Mouse (Mus musculus): ENCODE measurements around the gene Gm20219. TPM values are rescaled to one million over a fixed set of nuclear protein-coding genes. Genes with fewer than 3 reads are reported as not detected.

Gene Gm20219
- total RNA-seq, 1 experiment: 1.5 TPM

DNA sequence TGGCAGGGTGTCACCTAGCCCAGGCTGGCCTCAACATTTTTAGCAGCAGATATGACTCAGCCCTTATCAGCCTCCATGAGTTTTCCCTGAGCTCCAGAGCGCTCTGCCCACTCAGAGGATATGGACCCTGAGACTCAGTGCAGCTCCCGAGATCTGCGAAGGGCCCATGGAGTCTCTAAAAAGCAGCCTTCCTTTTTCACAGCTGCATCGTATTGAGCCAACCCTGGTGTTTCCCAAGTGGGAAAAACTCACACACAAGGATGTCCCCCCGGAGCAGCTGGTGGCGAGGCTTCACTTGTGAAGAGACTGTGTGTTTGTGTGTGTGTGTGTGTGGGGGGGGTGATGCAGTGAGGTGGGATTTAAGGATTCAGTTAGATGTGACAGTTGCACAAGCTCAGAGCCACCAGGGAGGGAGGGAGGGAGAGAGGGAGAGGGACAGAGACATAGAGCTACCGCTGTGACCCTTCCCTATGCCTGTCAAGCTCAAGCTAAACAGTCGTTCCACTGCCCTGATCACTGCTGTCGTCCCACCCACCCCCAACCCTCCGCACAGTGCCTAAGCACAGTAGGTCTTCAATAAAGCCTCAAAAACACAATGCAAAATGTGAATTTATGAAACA is 45.1 kb downstream of the Gm20219 start:
- no peaks in the 10 kb centered on the region for H3K9me3 ChIP-seq (ENCODE audit: control insufficient read depth, insufficient read depth, low read depth, low read length)
- TF ChIP-seq ZNF384 (IDR thresholded peaks at IDR 0.05; ENCODE audit: low read depth, low read length) (no peak), CHD2 (IDR thresholded peaks at IDR 0.05; ENCODE audit: low read depth, low read length) (no peak)
- in situ Hi-C loops (cut with MboI; ENCODE audit: low sequenced_read_pairs in 2 of 2, unreplicated experiment in 2 of 2): no loop called here
- H3K4me1 ChIP-seq (ENCODE audit: control insufficient read depth in 2 of 2, insufficient read depth in 2 of 2, low read length in 2 of 2, poor library complexity in 1 of 2): peaks cover 3 to 12% of the 10 kb centered on the region in 2 experiments; a peak in 3 of 4 replicates
- DNase-seq (ENCODE audit: low read depth, low spot score): no peak
- H3K9ac ChIP-seq (ENCODE audit: insufficient read depth, low read depth, low read length, poor library complexity, severe bottlenecking): no peak overlapping the region
- peak overlapping the region; percentile 48 to 64 for H3K4me3 ChIP-seq (ENCODE audit: insufficient read depth in 1 of 2, low read depth in 1 of 2, low read length in 2 of 2, poor library complexity in 1 of 2, severe bottlenecking in 1 of 2)
- no peaks in the 10 kb centered on the region for H3K36me3 ChIP-seq (ENCODE audit: control insufficient read depth, insufficient read depth, low read length, poor library complexity, severe bottlenecking)
- no peak overlapping the region for H3K27ac ChIP-seq (ENCODE audit: insufficient read depth, low read depth, low read length, poor library complexity, severe bottlenecking)

GRCm38 (mm10) chr17:56507161-56508068 is 46.8 kb downstream of the Gm20219 start:
- Histone ChIP-seq H3K4me3 (ENCODE audit: insufficient read depth in 1 of 2, low read depth in 1 of 2, low read length in 2 of 2, poor library complexity in 1 of 2, severe bottlenecking in 1 of 2) (peak overlapping the region; percentile 65 to 75), H3K36me3 (ENCODE audit: control insufficient read depth, insufficient read depth, low read length, poor library complexity, severe bottlenecking) (no peaks in the 10 kb centered on the region), H3K4me1 (ENCODE audit: control insufficient read depth in 2 of 2, insufficient read depth in 2 of 2, low read length in 2 of 2, poor library complexity in 1 of 2) (peaks cover 3 to 12% of the 10 kb centered on the region in 2 experiments; a peak in 3 of 4 replicates), H3K27ac (ENCODE audit: insufficient read depth, low read depth, low read length, poor library complexity, severe bottlenecking) (no peak overlapping the region), H3K9ac (ENCODE audit: insufficient read depth, low read depth, low read length, poor library complexity, severe bottlenecking) (peak overlapping the region; percentile 49), H3K9me3 (ENCODE audit: control insufficient read depth, insufficient read depth, low read depth, low read length) (no peaks in the 10 kb centered on the region)
- no peak for TF ChIP-seq ZC3H11A (IDR thresholded peaks at IDR 0.05; ENCODE audit: borderline replicate concordance, low read depth, low read length)
- 0 out of 2 replicates have a peak, but pooled peaks have one; percentile 24 for TF ChIP-seq HCFC1 (IDR thresholded peaks at IDR 0.05; ENCODE audit: borderline replicate concordance, insufficient read depth, low read length)
- TF ChIP-seq CHD2 (IDR thresholded peaks at IDR 0.05; ENCODE audit: low read depth, low read length): peak; percentile 51; the same call in 1 of the 2 replicates
- no peak for TF ChIP-seq ZNF384 (IDR thresholded peaks at IDR 0.05; ENCODE audit: low read depth, low read length)
- no peak for TF ChIP-seq MAFK (IDR thresholded peaks at IDR 0.05; ENCODE audit: insufficient read depth, low read depth, low read length)
- in situ Hi-C loops (cut with MboI; ENCODE audit: low sequenced_read_pairs in 2 of 2, unreplicated experiment in 2 of 2): no loop called here
- peak; percentile 83 for DNase-seq (ENCODE audit: low read depth, low spot score)

GRCm38 (mm10) chr17:56506417-56507065 is 47.6 kb downstream of the Gm20219 start:
- TF ChIP-seq ZC3H11A (IDR thresholded peaks at IDR 0.05; ENCODE audit: borderline replicate concordance, low read depth, low read length): no peak
- TF ChIP-seq HCFC1 (IDR thresholded peaks at IDR 0.05; ENCODE audit: borderline replicate concordance, insufficient read depth, low read length): no peak
- TF ChIP-seq CHD2 (IDR thresholded peaks at IDR 0.05; ENCODE audit: low read depth, low read length): no peak
- TF ChIP-seq ZNF384 (IDR thresholded peaks at IDR 0.05; ENCODE audit: low read depth, low read length): no peak
- no peak for TF ChIP-seq MAFK (IDR thresholded peaks at IDR 0.05; ENCODE audit: insufficient read depth, low read depth, low read length)
- Histone ChIP-seq H3K9me3 (ENCODE audit: control insufficient read depth, insufficient read depth, low read depth, low read length) (no peaks in the 10 kb centered on the region), H3K4me3 (ENCODE audit: insufficient read depth in 1 of 2, low read depth in 1 of 2, low read length in 2 of 2, poor library complexity in 1 of 2, severe bottlenecking in 1 of 2) (peak overlapping the region; percentile 65 to 75), H3K27ac (ENCODE audit: insufficient read depth, low read depth, low read length, poor library complexity, severe bottlenecking) (no peak overlapping the region), H3K4me1 (ENCODE audit: control insufficient read depth in 2 of 2, insufficient read depth in 2 of 2, low read length in 2 of 2, poor library complexity in 1 of 2) (peaks cover 3 to 12% of the 10 kb centered on the region in 2 experiments; a peak in 3 of 4 replicates), H3K9ac (ENCODE audit: insufficient read depth, low read depth, low read length, poor library complexity, severe bottlenecking) (peak overlapping the region; percentile 49; the same call in 1 of the 2 replicates), H3K36me3 (ENCODE audit: control insufficient read depth, insufficient read depth, low read length, poor library complexity, severe bottlenecking) (no peaks in the 10 kb centered on the region)
- no peak for DNase-seq (ENCODE audit: low read depth, low spot score)
- in situ Hi-C loops (cut with MboI; ENCODE audit: low sequenced_read_pairs in 2 of 2, unreplicated experiment in 2 of 2): no loop called here

DNA sequence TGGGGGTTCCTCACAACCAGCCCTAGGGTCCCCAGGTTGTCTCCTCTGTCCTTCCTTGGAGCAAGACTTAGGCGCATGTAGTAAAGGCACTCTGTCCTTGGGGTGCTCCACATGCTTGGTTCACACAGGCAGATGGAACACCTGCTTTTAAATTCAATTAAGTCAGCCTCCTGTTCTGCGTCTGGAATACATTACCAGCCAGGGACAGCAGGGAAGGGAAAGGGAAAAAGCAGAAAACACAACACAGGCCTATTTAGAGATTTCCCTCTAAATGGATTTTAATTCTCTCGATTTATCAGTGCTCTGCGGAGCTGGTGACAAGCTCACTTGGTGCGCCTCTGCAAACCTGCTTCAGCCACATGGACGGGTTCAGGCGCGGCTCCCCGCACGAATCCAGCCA is 48.8 kb downstream of the Gm20219 start:
- no peak for DNase-seq (ENCODE audit: low read depth, low spot score)
- H3K9me3 ChIP-seq (ENCODE audit: control insufficient read depth, insufficient read depth, low read depth, low read length): no peaks in the 10 kb centered on the region
- H3K27ac ChIP-seq (ENCODE audit: insufficient read depth, low read depth, low read length, poor library complexity, severe bottlenecking): no peak overlapping the region
- 0 out of 4 replicates have a peak overlapping the region, but pooled peaks of 1 of the 2 experiments have one; percentile 26 for H3K4me3 ChIP-seq (ENCODE audit: insufficient read depth in 1 of 2, low read depth in 1 of 2, low read length in 2 of 2, poor library complexity in 1 of 2, severe bottlenecking in 1 of 2)
- in situ Hi-C loops (cut with MboI; ENCODE audit: low sequenced_read_pairs in 2 of 2, unreplicated experiment in 2 of 2): no loop called here
- H3K9ac ChIP-seq (ENCODE audit: insufficient read depth, low read depth, low read length, poor library complexity, severe bottlenecking): no peak overlapping the region
- TF ChIP-seq ZNF384 (IDR thresholded peaks at IDR 0.05; ENCODE audit: low read depth, low read length) (no peak), MAFK (IDR thresholded peaks at IDR 0.05; ENCODE audit: insufficient read depth, low read depth, low read length) (no peak), HCFC1 (IDR thresholded peaks at IDR 0.05; ENCODE audit: borderline replicate concordance, insufficient read depth, low read length) (no peak), CHD2 (IDR thresholded peaks at IDR 0.05; ENCODE audit: low read depth, low read length) (no peak), ZC3H11A (IDR thresholded peaks at IDR 0.05; ENCODE audit: borderline replicate concordance, low read depth, low read length) (no peak)
- H3K4me1 ChIP-seq (ENCODE audit: control insufficient read depth in 2 of 2, insufficient read depth in 2 of 2, low read length in 2 of 2, poor library complexity in 1 of 2): peaks cover 3 to 10% of the 10 kb centered on the region in 2 experiments; a peak in 3 of 4 replicates
- no peaks in the 10 kb centered on the region for H3K36me3 ChIP-seq (ENCODE audit: control insufficient read depth, insufficient read depth, low read length, poor library complexity, severe bottlenecking)
